Mouse (Mus musculus): ENCODE results near the gene Thumpd3.

The Thumpd3 gene

DNA sequence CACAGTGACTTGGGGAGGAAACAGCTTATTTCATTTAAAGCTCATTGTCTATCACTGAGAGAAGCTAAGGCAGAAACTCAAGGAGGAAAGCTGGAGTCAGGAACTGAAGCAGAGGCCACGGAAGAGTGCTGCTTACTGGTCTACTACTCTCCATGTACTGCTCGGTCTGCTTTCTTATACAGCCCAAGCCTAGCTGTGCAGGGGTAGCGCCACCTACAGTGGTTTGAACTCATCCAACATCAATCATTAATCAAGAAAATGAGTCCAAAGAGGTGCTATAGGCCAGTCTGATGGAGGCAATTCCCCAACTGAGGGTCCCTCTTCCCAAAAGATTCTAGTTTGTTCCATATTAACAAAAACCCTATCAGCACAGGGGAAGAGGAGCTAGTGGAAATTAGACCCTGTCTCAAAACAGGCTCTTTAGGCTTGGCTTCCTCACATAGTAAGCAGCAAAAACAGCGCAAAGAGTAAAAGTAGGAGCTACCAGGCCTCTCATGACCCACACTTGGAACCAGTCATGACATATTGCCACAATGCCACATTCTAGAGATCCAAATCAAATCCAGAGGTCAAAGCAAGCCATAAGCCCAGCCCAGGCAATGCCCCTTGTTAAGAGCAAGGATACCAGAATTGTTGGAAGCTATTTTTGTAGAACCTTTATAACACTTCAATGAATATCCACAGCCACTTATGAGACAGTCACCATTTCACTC, 9.4 kb upstream of the Thumpd3 start:
- DNase-seq (ENCODE audit: low spot score in 2 of 2), result no peak

DNA sequence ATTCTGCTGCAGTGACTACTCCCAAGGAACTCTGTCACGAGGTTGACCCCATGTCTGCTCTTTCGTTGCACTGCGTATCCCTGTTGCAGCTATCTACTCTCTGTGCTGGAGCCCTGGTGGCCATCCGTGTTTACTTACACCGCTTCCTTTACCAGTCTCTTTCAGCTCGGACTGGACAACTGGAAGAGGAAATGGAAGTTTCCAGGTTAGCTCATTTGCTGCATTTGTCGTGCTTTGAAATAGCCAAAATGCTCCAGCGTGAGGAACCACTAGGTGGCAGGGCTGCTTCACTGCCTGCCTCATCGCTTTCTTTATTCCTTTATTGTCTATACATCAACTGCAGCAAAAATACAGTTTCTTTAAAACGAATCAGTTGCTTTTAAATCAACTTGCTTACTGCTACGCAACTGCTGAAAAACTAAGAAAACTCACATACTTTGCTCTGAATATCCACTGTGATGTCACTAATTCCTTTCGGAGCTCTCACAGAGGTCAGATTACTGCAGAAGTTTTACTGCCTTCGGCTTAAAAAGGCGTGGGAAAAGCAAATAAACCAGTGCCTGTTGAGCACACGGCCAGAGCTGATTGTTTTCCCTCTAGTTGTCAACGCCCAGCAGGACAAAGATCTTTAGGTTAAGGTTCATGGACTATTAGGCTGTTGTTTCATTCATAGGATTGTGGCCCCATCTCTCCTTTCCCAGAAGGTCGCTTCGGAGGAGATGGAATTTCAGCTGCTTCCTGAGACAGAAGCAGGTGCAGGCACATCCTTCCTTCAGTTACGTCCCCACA, 7.9 kb upstream of the Thumpd3 start:
- peak; percentile 80 to 85 for DNase-seq (ENCODE audit: low spot score in 2 of 2)

DNA sequence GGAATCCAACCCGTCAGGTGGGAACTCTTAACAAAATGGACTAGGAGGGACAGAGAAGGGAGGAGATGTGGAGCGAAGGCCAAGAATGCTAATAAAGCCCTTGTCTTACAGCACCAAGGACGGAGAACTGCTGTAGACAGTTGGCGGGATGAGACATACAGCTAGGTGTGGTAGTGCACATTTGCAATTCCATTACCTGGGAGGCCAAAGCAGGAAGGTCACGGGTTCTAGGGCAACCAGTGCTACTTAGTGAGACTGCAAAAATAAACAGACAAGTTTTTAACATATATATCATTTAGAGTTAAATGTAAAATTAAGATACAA, 7.3 kb upstream of the Thumpd3 start:
- DNase-seq (ENCODE audit: low spot score in 2 of 2), result no peak

DNA sequence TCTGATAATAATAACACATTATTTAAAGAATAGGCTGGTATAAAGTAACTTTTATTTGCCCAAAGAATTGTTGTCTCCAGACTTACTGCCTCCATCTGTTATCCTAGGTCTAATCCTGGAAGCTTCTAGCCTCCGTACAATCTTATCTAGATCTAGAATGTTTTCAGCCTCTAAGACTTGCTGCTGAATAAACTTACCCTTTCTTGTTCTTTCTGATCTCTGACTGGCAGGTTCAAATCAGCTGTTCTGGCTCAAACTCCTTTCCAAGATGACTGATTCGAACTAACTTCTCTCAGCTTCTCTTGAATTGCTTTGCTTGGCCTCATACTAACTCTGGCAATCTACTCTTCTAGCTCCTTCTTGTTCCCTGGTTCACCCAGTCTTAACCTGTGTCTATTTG, 5.7 kb upstream of the Thumpd3 start:
- DNase-seq (ENCODE audit: low spot score in 2 of 2), result no peak

GRCm38 (mm10) chr6:113041215-113041990, 4.6 kb upstream of the Thumpd3 start:
- DNase-seq (ENCODE audit: low spot score in 2 of 2), result no peak

- peak in 1 of 2 experiments; percentile 30 for DNase-seq (ENCODE audit: low spot score in 2 of 2)
These were observed 450 bp upstream of the Thumpd3 start for GRCm38 (mm10) chr6:113045575-113045974.

GRCm38 (mm10) chr6:113047016-113047746, 1.2 kb downstream of the Thumpd3 start:
- no peak for DNase-seq (ENCODE audit: low spot score in 2 of 2)

GRCm38 (mm10) chr6:113048371-113048770, 2.3 kb downstream of the Thumpd3 start:
- no peak for DNase-seq (ENCODE audit: low spot score in 2 of 2)

GRCm38 (mm10) chr6:113049159-113049558, 3.1 kb downstream of the Thumpd3 start:
- no peak for DNase-seq (ENCODE audit: low spot score in 2 of 2)

DNA sequence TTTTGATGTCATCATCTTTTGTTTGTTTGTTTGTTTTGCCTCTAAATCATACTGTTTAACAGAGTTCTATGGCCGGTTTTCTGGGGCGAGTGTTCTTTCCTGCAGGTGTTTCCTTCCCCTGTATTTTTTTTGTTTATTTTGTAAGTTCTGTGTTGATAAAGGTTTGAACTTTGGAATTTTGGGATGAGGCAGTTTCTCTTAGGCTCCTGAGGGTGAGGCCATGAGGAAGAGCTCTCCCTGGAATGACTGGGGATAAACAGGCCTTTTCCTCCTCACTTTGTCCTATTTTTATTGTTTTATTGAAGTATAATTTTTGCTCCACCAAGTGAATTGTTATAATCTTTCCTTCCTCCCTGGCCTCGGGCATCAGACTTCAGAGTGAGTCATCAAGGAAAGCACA, 6.9 kb downstream of the Thumpd3 start:
- no peak for DNase-seq (ENCODE audit: low spot score in 2 of 2)

GRCm38 (mm10) chr6:113054552-113055107, 8.6 kb downstream of the Thumpd3 start:
- no peak for DNase-seq (ENCODE audit: low spot score in 2 of 2)

DNA sequence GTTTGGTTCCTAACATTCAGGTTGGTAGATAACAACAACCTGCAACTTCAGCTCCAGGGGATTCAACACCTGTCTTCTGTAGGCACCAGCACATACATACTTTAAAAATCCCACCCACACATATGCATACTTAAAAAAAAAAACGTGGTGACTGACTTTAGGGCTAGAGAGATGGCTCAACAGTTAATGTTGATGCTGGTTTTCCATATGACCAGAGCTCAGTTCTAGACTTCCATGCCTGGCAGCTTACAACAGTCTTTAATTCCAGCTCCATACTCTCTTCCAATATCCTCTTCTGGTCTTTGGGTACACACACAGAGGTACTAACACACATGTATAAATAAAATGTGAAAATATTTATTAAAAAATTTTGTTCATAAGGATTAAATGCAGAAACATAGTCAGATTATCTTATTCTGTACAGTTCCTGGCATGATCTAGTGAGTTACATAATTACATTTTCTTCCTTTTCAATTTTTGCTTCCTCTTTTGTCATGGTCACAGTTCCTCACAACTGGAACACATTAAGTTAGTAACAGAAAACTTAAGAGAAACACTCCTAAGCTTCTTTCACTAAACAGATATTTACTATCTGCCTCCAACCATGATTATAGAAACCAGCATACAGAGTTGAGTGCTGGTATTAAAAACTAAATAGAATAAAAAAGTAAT, 15.0 kb downstream of the Thumpd3 start:
- no peak for DNase-seq (ENCODE audit: low spot score in 2 of 2)

DNA sequence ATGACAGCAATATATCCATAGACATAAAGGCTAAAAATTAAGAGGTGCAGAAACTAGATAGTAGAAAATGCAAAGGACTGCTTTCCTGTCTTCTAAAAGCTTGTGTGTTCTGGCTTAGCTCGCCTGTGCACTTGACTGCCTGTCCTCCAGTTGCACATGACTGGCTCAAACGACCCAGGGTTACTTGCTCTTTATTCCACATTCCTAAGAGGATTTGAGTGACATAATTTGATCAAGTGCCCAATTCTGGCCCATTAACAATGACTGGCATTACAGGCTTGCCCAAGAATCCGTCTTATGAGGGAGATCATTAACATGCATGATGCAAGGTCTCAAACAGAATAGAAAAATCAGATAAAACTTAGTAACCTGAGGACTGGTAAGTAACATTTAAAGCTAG, 16.2 kb downstream of the Thumpd3 start:
- no peak for DNase-seq (ENCODE audit: low spot score in 2 of 2)

DNA sequence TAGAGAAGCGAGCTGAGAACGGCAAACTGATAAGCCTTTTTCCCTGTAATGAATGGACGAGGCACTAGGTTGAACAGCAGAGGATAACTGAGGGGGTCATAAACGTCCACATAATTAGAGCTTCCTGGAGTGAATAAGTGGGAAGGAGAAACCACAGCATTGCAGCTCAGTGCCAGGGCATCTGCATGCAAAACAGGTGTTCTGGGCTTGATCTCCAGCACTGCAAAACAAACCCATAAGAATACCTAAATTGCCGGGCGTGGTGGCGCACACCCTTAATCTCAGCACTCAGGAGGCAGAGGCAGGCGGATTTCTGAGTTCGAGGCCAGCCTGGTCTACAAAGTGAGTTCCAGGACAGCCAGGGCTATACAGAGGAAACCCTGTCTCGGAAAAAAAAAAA, 17.3 kb downstream of the Thumpd3 start:
- no peak for DNase-seq (ENCODE audit: low spot score in 2 of 2)

DNA sequence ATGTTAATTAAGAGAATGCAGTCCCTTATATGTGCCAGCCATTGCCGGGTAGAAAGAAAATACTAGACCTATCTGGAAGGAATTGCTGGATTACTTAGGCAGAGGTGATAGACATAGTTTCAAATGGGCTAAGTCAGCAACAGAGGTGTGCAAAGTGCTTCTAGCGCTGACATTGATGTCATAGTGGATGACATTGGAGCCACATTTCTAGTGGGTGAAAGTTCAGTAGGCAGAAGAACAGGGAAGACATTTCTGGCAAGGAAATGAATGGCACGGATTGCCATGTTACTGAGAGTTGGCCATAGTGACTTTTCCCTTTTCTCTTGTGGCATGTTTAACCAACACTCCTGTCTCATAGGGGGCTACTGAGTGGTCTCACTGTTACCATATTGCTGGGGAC, 19.2 kb downstream of the Thumpd3 start:
- DNase-seq (ENCODE audit: low spot score in 2 of 2), result no peak

GRCm38 (mm10) chr6:113069154-113069553, 23.1 kb downstream of the Thumpd3 start:
- no peak for DNase-seq (ENCODE audit: low spot score in 2 of 2)

- DNase-seq (ENCODE audit: low spot score in 2 of 2), result no peak
These were observed 29.2 kb downstream of the Thumpd3 start for GRCm38 (mm10) chr6:113075261-113075660.

- DNase-seq (ENCODE audit: low spot score in 2 of 2), result peak; percentile 86 to 90
These were observed 30.1 kb downstream of the Thumpd3 start for GRCm38 (mm10) chr6:113076012-113076685.

DNA sequence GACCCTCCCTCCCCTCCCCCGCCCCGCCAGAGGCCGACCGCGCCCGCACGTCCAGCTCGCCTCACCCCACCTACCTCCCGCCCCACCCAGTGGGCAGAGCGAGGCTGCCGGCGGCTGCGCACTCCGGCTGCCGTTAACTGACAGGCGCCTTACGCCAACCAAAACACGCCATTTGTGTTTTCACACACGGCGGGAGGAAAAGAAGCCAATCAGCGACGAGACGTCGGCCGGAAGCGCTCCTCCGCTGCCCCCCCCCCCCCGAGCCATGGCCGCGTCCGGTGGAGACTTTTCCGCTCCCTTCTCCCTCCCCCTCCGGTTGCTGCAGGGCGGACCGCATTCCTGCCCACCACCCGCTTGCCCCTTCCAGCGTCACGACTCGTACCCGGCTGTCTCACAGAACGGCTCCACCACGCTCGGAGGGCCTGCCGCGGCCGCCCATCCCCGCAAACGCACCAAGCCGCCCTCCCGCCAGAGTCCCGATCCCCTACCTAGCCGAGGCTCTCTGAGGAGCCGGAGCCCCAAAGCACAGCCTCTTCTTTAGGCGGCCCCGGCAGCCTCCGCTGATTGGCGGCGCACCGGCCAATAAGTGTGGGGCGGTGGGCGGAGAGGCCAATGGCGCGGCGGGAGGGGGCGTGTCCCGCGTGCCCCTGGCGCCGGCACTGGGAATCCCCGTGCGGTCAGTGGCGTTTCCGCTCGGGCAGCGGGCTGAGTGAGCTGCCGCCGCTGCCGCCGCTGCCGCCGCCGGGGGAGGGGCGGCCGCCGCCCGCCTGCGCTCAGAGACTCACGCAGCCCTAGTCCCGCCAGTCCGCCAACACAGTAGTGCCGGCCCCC, 30.9 kb downstream of the Thumpd3 start, which contains the start of gene Setd5:
Gene Setd5 (plus strand): TSS at position 680 of the 831 bp plus-strand sequence.
- DNase-seq (ENCODE audit: low spot score in 2 of 2), result peak; percentile 96 to 97

All from right cerebral cortex, adult 2 months (tissue).